Mouse (Mus musculus) bone marrow macrophage, adult 2 months (primary cell): Measurements from ENCODE around the gene Pacrg. TPM values are rescaled to one million over a fixed set of nuclear protein-coding genes. Genes with fewer than 3 reads are reported as not detected.

Experiments used
- H3K27ac ChIP-seq: 2 replicates; pipeline ENCODE4 v1.5.1; 2012; ENCODE audit warnings: low read depth, low read length; ENCODE audit not compliant: insufficient read depth
- H3K4me1 ChIP-seq: 2 replicates; pipeline ENCODE4 v1.6.1; 2012; ENCODE audit warnings: low read length; ENCODE audit not compliant: control insufficient read depth, insufficient read depth
- H3K4me3 ChIP-seq: 2 replicates; pipeline ENCODE4 v1.5.1; 2012; ENCODE audit warnings: mild to moderate bottlenecking, low read length, moderate library complexity; ENCODE audit not compliant: insufficient read depth
- CTCF ChIP-seq: IDR thresholded peaks from 2 replicates; pipeline ENCODE4 v1.5.1; 2012; ENCODE audit warnings: low read depth, mild to moderate bottlenecking, low read length, moderate library complexity
- POLR2A ChIP-seq: IDR thresholded peaks from 2 replicates; pipeline ENCODE4 v1.6.1; 2012; ENCODE audit warnings: mild to moderate bottlenecking, low read depth, low read length, borderline replicate concordance
- polyA plus RNA-seq: library from polyadenylated mRNA; stranded (reverse); fragments of >200 nt; gene quantifications from 2 replicates; pipeline ENCODE4 v1.2.4, GENCODE M21; 2012; ENCODE audit not compliant: missing spikeins, insufficient read depth, insufficient read length

The Pacrg gene
- polyA plus RNA-seq, 1 experiment: 3.2 TPM

DNA sequence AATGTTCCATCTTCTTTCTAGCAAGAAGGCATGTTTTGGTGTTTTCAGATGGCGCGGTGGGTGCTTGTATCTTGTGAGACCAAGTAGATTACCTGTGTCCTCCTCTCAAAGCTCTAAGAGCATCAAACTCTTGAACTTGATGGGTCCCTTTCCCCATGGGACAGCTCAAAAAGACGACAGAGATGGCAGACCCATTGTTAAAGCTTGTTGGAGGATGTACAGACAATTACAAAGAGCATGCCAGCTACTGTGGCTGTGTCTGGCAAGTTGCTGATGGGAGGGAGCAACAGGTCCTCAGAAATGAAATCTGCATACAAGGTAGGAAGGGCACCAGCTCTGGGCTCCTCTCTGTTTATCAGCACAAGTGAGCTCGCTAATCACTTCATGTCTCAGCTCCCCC lies 232.0 kb downstream of the Pacrg start:
- Histone ChIP-seq H3K4me1 (peaks cover 33% of the 10 kb centered on the region), H3K27ac (no peak overlapping the region)
- TF ChIP-seq CTCF (no peak), POLR2A (no peak)

DNA sequence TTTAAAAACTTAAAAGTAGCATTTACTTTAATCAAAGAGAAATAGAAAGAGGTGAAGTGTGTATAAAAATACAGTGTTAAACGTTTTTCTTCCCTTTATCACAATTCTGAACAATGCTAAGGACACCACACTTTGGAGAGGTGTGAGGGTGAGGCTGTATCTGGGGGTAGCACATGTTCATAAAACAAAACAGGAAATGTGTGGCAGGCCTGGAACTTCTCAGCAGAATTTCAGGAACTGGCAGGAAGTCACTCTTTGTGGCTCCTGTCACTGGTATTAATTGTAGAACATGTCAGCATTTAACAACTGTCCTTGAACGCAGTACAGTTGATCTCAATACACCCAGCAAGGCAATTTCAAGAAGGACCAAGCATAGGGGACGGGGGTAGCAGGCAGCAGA lies 234.0 kb downstream of the Pacrg start:
- Histone ChIP-seq H3K27ac (peak overlapping the region; percentile 60), H3K4me1 (peaks cover 41% of the 10 kb centered on the region), H3K4me3 (no peak overlapping the region)
- TF ChIP-seq CTCF (no peak), POLR2A (no peak)

More for the DNA sequence above, 232.0 kb downstream of the Pacrg start:
- no peak overlapping the region for H3K4me3 ChIP-seq

DNA sequence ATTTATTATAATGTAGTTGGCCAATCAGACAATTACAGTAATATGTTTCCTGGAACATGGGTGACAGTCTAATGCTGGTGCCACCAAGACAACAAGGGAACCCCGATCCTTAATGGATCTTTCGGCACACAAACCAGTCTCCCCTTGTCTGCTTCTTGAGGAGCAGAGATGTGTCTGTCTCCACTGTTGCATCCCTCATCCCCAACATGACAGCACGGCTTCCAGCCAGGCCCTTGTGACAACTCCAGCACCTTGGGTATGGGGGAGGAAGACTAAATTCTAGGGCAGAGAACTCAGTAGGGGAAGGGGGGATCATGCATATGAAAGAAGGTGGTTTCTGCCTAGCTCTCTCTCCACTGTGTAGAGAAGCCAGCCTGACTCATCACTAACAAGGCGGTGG lies 242.4 kb downstream of the Pacrg start:
- peaks cover 16% of the 10 kb centered on the region for H3K4me1 ChIP-seq
- H3K4me3 ChIP-seq: no peak overlapping the region
- H3K27ac ChIP-seq: no peak overlapping the region
- TF ChIP-seq POLR2A (no peak), CTCF (no peak)

DNA sequence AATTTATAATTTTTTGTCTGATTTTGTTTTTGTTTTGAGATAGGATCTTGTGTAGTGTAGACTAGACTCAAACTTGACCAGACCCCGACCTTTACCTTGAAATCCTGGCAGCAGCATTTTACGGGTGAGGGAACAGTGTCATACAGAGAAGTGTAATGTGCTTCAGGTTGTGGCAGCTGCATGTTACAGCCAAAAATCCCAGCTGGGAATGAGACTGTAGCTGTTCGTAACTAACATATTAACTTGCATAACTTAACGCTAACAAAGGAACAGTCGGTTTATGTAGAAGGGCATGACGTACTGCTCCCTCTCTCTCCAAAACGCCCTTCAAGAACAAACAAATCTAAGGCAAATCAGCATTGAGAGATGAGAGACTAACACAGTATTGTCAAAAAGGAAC lies 250.5 kb downstream of the Pacrg start:
- no peaks in the 10 kb centered on the region for H3K4me1 ChIP-seq
- H3K4me3 ChIP-seq: no peak overlapping the region
- TF ChIP-seq CTCF (no peak), POLR2A (no peak)
- no peak overlapping the region for H3K27ac ChIP-seq

DNA sequence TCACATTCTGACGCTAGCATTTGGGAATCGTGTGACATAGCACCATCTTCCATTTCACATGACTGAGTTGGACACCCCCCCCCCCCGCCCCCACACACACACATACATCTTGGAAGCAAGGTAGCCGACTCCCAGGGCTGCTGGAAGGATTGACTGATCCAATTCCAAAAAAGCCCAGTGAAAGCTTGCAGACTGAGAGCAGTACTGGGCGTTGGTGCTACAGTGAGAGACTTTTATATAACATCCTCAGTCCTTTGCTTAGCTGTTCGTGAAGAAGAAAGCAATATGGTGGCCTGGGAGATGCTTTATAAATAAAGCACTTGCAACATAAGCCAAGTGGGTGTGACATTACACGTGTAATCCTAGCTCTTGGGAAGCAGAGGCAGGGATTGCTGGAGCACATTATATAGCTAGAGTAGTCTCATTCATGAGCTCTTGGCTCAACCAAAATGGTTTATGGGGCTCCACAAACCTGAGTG lies 251.2 kb downstream of the Pacrg start:
- no peak overlapping the region for H3K4me3 ChIP-seq
- TF ChIP-seq CTCF (no peak), POLR2A (no peak)

DNA sequence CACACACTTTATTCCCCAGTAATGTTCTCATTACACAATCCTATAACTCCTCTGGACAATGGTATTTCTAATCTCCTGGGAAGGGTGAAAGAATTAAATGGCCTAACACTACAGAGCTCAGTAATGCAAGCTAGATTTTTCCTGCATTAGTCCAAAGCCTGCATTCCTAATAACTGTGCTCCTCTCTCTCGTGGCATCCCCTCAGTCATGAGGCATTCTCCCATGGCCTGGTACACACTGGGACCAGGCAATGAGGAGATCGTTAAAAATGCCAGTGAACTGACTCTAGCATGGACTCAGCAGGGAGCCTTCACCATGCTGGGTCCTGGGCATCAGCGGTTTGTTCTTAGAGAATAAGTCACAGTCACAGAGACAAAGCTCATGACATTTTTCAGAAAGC lies 256.8 kb downstream of the Pacrg start:
- H3K4me3 ChIP-seq: no peak overlapping the region
- TF ChIP-seq CTCF (no peak), POLR2A (no peak)
- H3K4me1 ChIP-seq: no peaks in the 10 kb centered on the region
- no peak overlapping the region for H3K27ac ChIP-seq

More for the DNA sequence above, 251.2 kb downstream of the Pacrg start:
- Histone ChIP-seq H3K4me1 (no peaks in the 10 kb centered on the region), H3K27ac (no peak overlapping the region)

DNA sequence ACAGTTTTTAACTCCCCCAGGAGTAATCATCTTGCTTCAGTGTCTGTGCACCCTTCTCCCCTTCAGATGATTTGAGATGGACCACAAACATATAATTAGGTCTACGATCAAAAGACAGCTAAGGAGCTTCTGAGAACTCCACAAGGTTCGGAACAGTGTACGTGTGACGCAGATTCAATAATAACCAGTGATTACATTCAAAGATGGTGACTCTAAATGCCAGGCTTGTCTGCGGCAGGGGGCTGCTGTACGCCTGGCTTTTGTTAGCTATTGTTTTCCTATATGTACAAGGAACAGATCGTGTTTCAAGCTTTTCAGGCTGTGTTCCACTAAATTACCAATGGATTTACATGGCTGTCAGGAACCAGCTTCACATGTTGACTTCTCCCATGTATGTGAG lies 264.8 kb downstream of the Pacrg start:
- TF ChIP-seq POLR2A (no peak), CTCF (no peak)
- Histone ChIP-seq H3K4me1 (peaks cover 6% of the 10 kb centered on the region), H3K27ac (no peak overlapping the region), H3K4me3 (no peak overlapping the region)

DNA sequence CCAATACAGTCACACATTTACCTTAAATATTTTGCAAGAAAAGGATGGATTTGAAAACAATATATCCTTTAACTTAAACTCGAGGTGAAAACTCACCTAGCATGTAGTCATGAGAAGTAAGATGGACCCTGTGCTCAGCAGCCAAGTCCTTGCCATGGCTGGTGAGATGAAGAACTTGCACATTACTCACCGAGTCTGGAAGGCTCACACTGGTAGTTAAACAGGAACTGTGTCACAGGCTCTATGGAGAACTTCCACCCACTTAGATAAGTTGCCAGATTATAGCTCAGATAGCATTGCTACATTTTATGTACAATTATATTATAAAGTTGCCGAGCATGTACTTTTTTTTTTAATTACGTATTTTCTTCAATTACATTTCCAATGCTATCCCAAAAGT lies 267.7 kb downstream of the Pacrg start:
- H3K4me3 ChIP-seq: no peak overlapping the region
- H3K4me1 ChIP-seq: peaks cover 6% of the 10 kb centered on the region
- no peak for TF ChIP-seq POLR2A
- TF ChIP-seq CTCF: no peak
- H3K27ac ChIP-seq: no peak overlapping the region

DNA sequence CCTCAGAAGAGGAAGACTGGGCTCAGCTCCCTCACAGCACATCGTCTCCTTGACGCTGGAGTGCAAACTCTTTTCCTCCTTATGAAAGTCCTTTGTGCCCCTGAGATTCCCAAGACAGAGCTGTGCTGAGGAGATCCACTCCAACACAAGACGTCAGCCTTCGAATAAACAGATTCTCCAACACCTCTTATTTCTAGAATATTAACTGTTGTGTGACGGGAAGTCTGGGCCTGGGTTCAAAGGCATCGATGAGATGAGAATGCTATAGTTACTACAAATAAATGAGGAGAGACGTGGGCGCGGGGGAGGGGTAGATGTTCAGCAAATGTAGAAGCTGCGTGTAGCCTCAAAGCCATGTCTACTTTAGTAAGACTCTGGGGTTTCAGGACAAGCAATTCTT lies 270.8 kb downstream of the Pacrg start:
- Histone ChIP-seq H3K27ac (no peak overlapping the region), H3K4me1 (peaks cover 25% of the 10 kb centered on the region), H3K4me3 (no peak overlapping the region)
- no peak for TF ChIP-seq POLR2A
- no peak for TF ChIP-seq CTCF

DNA sequence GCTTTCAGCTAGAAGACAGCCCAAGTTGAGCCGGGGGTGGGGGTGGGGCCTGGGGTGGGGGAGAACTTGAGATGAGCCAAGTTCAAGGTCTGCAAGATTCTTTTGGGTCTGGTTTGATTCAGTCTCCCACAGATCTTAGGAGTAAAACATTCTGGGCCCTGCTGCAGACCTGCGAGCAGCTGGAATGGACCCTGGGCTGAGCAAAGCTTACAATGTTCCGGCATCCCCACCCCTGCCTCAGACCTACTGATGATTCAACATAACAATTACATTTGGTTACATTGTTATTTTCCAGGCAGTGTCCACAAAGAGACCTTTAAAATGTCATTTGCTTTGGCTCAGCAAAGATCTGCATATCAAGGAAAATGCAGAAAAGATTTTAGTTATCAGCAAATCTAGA lies 272.7 kb downstream of the Pacrg start:
- H3K4me3 ChIP-seq: no peak overlapping the region
- peaks cover 20% of the 10 kb centered on the region for H3K4me1 ChIP-seq
- TF ChIP-seq POLR2A (no peak), CTCF (no peak)
- no peak overlapping the region for H3K27ac ChIP-seq

DNA sequence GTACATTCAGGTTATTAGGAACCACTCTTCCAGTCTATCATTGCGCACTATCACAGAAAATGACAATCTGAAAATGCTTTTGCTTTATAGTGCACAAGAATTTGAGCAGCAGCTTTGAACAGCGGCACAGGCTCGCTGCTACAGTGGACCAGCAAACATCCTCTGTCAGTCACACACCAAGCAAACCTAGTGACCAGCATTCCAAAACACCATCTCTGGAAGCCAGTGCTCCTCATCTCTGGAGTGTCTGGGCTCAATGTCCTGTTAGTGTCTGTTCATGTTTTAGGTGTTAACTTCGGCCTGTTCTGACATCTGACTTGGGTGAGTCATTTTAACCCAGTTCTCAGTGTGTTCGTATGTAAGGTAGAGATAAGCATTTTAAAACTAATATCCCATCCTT lies 275.9 kb downstream of the Pacrg start:
- Histone ChIP-seq H3K4me1 (peaks cover 24% of the 10 kb centered on the region), H3K27ac (no peak overlapping the region), H3K4me3 (no peak overlapping the region)
- TF ChIP-seq CTCF: no peak

DNA sequence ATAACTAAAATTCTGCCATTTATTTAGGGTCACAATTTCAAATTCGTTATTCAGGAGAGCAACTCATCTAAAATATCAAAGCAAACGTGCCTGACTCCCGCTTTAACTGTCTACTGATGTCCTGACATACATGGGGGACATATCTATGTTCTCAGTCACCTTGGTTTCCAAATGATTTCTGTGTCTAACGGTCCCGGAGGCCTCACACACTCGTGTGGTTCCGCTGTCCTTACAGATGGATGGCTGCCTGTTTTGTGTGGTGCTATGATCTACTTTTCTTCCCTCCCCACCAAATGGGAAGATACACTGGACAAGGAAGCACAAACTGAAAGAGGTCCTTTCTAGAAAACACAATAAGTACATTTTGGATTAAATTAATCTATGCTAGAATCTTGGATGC lies 277.2 kb downstream of the Pacrg start:
- Histone ChIP-seq H3K27ac (no peak overlapping the region), H3K4me3 (no peak overlapping the region), H3K4me1 (peaks cover 33% of the 10 kb centered on the region)
- no peak for TF ChIP-seq CTCF
